Mouse (Mus musculus): ENCODE measurements at regions not wholly inside any gene's neighbourhood (a gene's known extent, or its start where the extent isn't known, plus 50 kb on each side); places are given as distances from the start of the nearest gene placed in this dataset.

- TF ChIP-seq CTCF (IDR thresholded peaks at IDR 0.05; ENCODE audit: extremely low read depth, insufficient read depth, low read length) (peak; percentile 69), POLR2A (IDR thresholded peaks at IDR 0.05; ENCODE audit: extremely low read depth, insufficient read depth, low read length) (no peak)
These were observed 107.6 kb downstream of the Slc4a3 start for GRCm38 (mm10) chr1:75653671-75654076.
